Mouse (Mus musculus) testis, adult 2 months (tissue): ENCODE data around the gene Gse1.

ENCODE experiments used
- CTCF ChIP-seq: fragments of 200-500 bp; IDR thresholded peaks from 2 replicates; pipeline ENCODE4 v1.5.1; 2012; ENCODE audit warnings: low read depth, mild to moderate bottlenecking, inconsistent platforms, low read length, moderate library complexity; ENCODE audit not compliant: control insufficient read depth, insufficient read depth, insufficient replicate concordance
- POLR2A ChIP-seq: fragments of 200-500 bp; IDR thresholded peaks from 2 replicates; pipeline ENCODE4 v1.6.1; 2012; ENCODE audit warnings: low read depth, mild to moderate bottlenecking, inconsistent platforms, low read length, moderate library complexity; ENCODE audit not compliant: control insufficient read depth

DNA sequence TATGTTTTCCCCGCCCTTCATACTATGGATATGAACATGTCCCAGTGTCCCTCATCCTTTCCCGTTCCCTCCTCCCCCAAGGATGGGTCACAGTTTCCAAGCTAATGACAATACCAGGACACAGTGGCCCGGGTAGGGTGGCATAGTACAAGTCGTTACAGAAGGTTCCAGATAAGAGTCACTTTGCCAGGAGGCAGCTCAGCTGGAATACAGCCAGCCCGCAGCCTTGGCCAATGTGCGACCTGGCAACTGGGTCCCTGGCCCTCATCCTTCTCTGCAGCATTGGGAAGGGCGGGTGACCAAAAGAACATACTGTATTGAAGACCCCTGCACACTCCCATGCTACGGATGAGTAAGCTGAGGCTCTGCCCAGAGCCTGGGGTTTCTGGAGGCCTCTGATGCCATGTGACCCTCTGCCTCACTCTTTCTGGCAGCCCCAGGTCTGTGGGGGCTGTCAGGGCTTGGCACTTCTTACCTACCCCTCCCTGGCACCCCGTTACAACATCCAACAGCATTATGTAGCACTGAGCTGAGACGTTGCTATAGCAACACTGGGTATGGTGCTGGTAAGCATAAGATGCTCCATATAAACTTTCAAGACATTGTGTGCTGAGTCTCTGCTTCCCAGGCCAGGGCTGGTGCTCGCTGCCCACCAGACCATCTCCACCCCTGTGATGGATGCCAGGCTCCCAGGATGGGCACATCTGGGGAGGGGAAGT, 100.9 kb downstream of the Gse1 start:
- no peak for TF ChIP-seq POLR2A
- TF ChIP-seq CTCF, result no peak
